Mouse (Mus musculus): ENCODE results near the gene Whrn. TPM values are rescaled to one million over a fixed set of nuclear protein-coding genes. Genes with fewer than 3 reads are reported as not detected.
A peak's percentile ranks its signal among the peaks of the same experiment; 100 is the strongest.

Whrn gene
- total and polyA plus RNA-seq, 2 experiments from 2014 or later: 1.7 to 5.5 TPM

GRCm38 (mm10) chr4:63375367-63375766 is 120.4 kb downstream of the Whrn start:
- Histone ChIP-seq H3K27ac (ENCODE audit: low read depth) (no peak overlapping the region), H3K4me3 (ENCODE audit: low read depth, low read length) (no peak overlapping the region), H3K36me3 (replicated peaks; ENCODE audit: control insufficient read depth, insufficient read depth, low read length) (peaks cover 20% of the 10 kb centered on the region), H3K9ac (replicated peaks; ENCODE audit: low read depth, low read length) (no peak overlapping the region), H3K9me3 (replicated peaks; ENCODE audit: control insufficient read depth, low read length) (no peaks in the 10 kb centered on the region), H3K27me3 (ENCODE audit: control insufficient read depth, insufficient read depth, low read length) (no peaks in the 10 kb centered on the region), H3K4me1 (ENCODE audit: control insufficient read depth, insufficient read depth) (no peaks in the 10 kb centered on the region), H3K4me2 (ENCODE audit: low read depth, low read length) (no peak overlapping the region)
- ATAC-seq (ENCODE audit: insufficient read depth, low read depth) (no peak), DNase-seq (ENCODE audit: low spot score) (no peak)
- whole genome bisulfite sequencing: 67% methylated on average over 1 of the region's 1 CpGs
- TF ChIP-seq EP300 (IDR thresholded peaks at IDR 0.05; ENCODE audit: low read depth) (no peak), CTCF (IDR thresholded peaks at IDR 0.05; ENCODE audit: low read depth) (no peak)

DNA sequence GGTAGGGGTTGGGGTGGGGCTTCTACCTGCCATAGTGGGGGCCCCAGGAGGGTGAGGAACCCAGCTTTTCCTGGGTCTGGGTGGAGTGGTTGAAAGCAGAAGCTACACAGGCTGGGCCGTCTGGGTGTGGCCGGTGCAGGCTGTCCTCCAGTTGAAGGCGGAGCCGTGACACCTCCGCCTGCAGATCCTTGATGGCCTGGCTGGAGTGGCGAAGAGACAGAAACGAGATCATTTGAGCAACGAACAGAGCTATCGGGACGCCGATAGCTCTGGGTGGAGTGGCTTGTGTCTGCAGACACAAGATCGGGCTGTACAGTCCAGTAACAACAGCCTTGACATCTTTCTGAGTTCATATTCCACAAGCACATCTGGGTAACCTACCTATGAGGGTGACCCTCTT is 121.5 kb downstream of the Whrn start:
- no peak for ATAC-seq (ENCODE audit: insufficient read depth, low read depth)
- Histone ChIP-seq H3K36me3 (replicated peaks; ENCODE audit: control insufficient read depth, insufficient read depth, low read length) (peaks cover 20% of the 10 kb centered on the region), H3K27ac (ENCODE audit: low read depth) (no peak overlapping the region), H3K9ac (replicated peaks; ENCODE audit: low read depth, low read length) (no peak overlapping the region), H3K4me1 (ENCODE audit: control insufficient read depth, insufficient read depth) (no peaks in the 10 kb centered on the region), H3K4me2 (ENCODE audit: low read depth, low read length) (no peak overlapping the region), H3K9me3 (replicated peaks; ENCODE audit: control insufficient read depth, low read length) (no peaks in the 10 kb centered on the region), H3K27me3 (ENCODE audit: control insufficient read depth, insufficient read depth, low read length) (no peaks in the 10 kb centered on the region), H3K4me3 (ENCODE audit: low read depth, low read length) (no peak overlapping the region)
- WGBS: 73% methylated on average over 12 of the region's 12 CpGs
- TF ChIP-seq CTCF (IDR thresholded peaks at IDR 0.05; ENCODE audit: low read depth) (no peak), EP300 (IDR thresholded peaks at IDR 0.05; ENCODE audit: low read depth) (no peak)
- no peak for DNase-seq (ENCODE audit: low spot score)

DNA sequence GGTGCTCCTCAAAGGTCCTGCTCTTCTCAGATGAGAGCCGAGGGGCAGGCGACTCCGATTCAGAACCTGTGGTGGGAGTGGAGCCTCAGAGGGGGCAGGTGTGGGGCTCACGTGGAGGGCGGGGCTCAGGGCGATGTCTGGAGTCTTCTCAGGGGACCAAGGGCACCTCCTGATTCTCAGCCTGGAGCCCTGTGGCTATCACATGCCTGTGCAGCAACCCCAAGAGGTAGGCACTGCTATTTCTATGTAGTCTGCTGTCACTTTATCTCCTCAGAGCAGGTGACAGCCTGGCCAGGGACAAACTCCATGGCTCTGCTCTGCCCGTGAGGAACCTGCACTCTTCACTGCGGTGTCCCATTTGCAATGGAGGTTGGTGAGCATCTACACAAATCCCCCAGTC is 122.4 kb downstream of the Whrn start:
- H3K27me3 ChIP-seq (ENCODE audit: control insufficient read depth, insufficient read depth, low read length): no peaks in the 10 kb centered on the region
- no peak overlapping the region for H3K4me3 ChIP-seq (ENCODE audit: low read depth, low read length)
- no peak overlapping the region for H3K27ac ChIP-seq (ENCODE audit: low read depth)
- H3K9ac ChIP-seq (replicated peaks; ENCODE audit: low read depth, low read length): no peak overlapping the region
- no peak overlapping the region for H3K4me2 ChIP-seq (ENCODE audit: low read depth, low read length)
- TF ChIP-seq CTCF (IDR thresholded peaks at IDR 0.05; ENCODE audit: low read depth) (no peak), EP300 (IDR thresholded peaks at IDR 0.05; ENCODE audit: low read depth) (no peak)
- H3K9me3 ChIP-seq (replicated peaks; ENCODE audit: control insufficient read depth, low read length): no peaks in the 10 kb centered on the region
- H3K36me3 ChIP-seq (replicated peaks; ENCODE audit: control insufficient read depth, insufficient read depth, low read length): peaks cover 16% of the 10 kb centered on the region
- ATAC-seq (ENCODE audit: insufficient read depth, low read depth) (no peak), DNase-seq (ENCODE audit: low spot score) (no peak)
- H3K4me1 ChIP-seq (ENCODE audit: control insufficient read depth, insufficient read depth): no peaks in the 10 kb centered on the region
- 86% methylated on average over 8 of the region's 8 CpGs for WGBS

DNA sequence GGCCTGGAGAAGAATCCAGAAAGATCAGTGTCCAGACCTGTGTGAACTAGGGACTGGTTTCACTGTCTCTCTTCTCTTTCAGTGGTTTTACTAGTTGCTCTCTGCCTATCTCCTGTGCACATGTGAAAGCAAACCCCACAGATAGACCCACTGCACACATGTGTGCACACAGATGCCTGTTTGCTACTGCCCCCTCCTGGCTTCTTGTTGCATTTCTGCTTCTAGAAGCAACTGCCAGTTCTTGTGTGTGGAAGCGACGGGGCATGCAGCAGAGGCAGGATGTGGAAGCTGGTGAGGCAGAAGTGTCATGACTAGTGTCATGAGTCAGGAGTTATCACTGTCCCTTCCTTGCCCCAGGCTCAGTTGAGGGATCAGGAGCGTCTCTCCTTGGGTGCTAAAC is 123.9 kb downstream of the Whrn start:
- TF ChIP-seq CTCF (IDR thresholded peaks at IDR 0.05; ENCODE audit: low read depth): peak; percentile 48
- TF ChIP-seq EP300 (IDR thresholded peaks at IDR 0.05; ENCODE audit: low read depth): no peak
- ATAC-seq (ENCODE audit: insufficient read depth, low read depth): no peak

DNA sequence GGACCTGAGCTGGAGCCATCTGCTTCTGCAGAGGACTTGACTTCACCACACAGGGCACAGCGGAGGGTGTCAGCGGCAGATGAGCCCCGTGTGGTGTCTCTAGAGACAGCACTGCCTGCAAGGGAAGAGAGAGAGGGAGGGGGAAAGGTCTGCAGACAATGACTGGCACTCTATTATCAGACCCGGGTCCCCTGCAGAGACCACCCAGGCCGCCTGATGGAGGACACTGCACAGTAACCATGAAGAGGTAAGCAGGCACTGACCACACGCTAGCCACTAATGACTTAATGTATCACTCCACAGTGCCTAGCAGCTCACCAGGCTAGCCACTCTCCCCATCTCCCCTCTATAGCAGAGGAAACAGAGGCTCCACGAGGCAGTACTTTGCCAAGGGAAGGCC is 124.9 kb downstream of the Whrn start:
- DNase-seq (ENCODE audit: low spot score): no peak
- H3K27ac ChIP-seq (ENCODE audit: low read depth): no peak overlapping the region
- TF ChIP-seq CTCF (IDR thresholded peaks at IDR 0.05; ENCODE audit: low read depth) (no peak), EP300 (IDR thresholded peaks at IDR 0.05; ENCODE audit: low read depth) (no peak)
- no peaks in the 10 kb centered on the region for H3K9me3 ChIP-seq (replicated peaks; ENCODE audit: control insufficient read depth, low read length)
- no peak overlapping the region for H3K9ac ChIP-seq (replicated peaks; ENCODE audit: low read depth, low read length)
- H3K4me1 ChIP-seq (ENCODE audit: control insufficient read depth, insufficient read depth): no peaks in the 10 kb centered on the region
- ATAC-seq (ENCODE audit: insufficient read depth, low read depth): no peak
- WGBS: 57% methylated on average over 7 of the region's 7 CpGs
- H3K27me3 ChIP-seq (ENCODE audit: control insufficient read depth, insufficient read depth, low read length): no peaks in the 10 kb centered on the region
- no peak overlapping the region for H3K4me3 ChIP-seq (ENCODE audit: low read depth, low read length)
- H3K4me2 ChIP-seq (ENCODE audit: low read depth, low read length): no peak overlapping the region
- H3K36me3 ChIP-seq (replicated peaks; ENCODE audit: control insufficient read depth, insufficient read depth, low read length): peaks cover 9% of the 10 kb centered on the region; the same call in 1 of the 2 replicates

More for the DNA sequence above, 123.9 kb downstream of the Whrn start:
- 42% methylated on average over 3 of the region's 3 CpGs for WGBS
- Histone ChIP-seq H3K9me3 (replicated peaks; ENCODE audit: control insufficient read depth, low read length) (no peaks in the 10 kb centered on the region), H3K4me3 (ENCODE audit: low read depth, low read length) (no peak overlapping the region), H3K36me3 (replicated peaks; ENCODE audit: control insufficient read depth, insufficient read depth, low read length) (peaks cover 16% of the 10 kb centered on the region), H3K4me1 (ENCODE audit: control insufficient read depth, insufficient read depth) (no peaks in the 10 kb centered on the region), H3K27me3 (ENCODE audit: control insufficient read depth, insufficient read depth, low read length) (no peaks in the 10 kb centered on the region), H3K4me2 (ENCODE audit: low read depth, low read length) (no peak overlapping the region), H3K27ac (ENCODE audit: low read depth) (no peak overlapping the region), H3K9ac (replicated peaks; ENCODE audit: low read depth, low read length) (no peak overlapping the region)
- DNase-seq (ENCODE audit: low spot score): no peak

GRCm38 (mm10) chr4:63368577-63368976 is 127.2 kb downstream of the Whrn start:
- Histone ChIP-seq H3K4me1 (ENCODE audit: control insufficient read depth, insufficient read depth) (no peaks in the 10 kb centered on the region), H3K9ac (replicated peaks; ENCODE audit: low read depth, low read length) (no peak overlapping the region), H3K36me3 (replicated peaks; ENCODE audit: control insufficient read depth, insufficient read depth, low read length) (peaks cover 9% of the 10 kb centered on the region; the same call in 1 of the 2 replicates), H3K4me3 (ENCODE audit: low read depth, low read length) (no peak overlapping the region), H3K27ac (ENCODE audit: low read depth) (no peak overlapping the region), H3K9me3 (replicated peaks; ENCODE audit: control insufficient read depth, low read length) (no peaks in the 10 kb centered on the region), H3K27me3 (ENCODE audit: control insufficient read depth, insufficient read depth, low read length) (no peaks in the 10 kb centered on the region), H3K4me2 (ENCODE audit: low read depth, low read length) (no peak overlapping the region)
- DNase-seq (ENCODE audit: low spot score): peak; percentile 49
- 27% methylated on average over 4 of the region's 4 CpGs for WGBS
- TF ChIP-seq EP300 (IDR thresholded peaks at IDR 0.05; ENCODE audit: low read depth) (no peak), CTCF (IDR thresholded peaks at IDR 0.05; ENCODE audit: low read depth) (peak; percentile 98)
- peak; percentile 54 for ATAC-seq (ENCODE audit: insufficient read depth, low read depth)

Other genes starting within 250 kb of the Whrn start
- gene Orm1, start 151.4 kb downstream of the Whrn start, total RNA-seq (2014; rRNA removed; ENCODE audit: low replicate concordance): not detected in 2 replicates
- not detected in 2 replicates for gene Orm1, start 151.4 kb downstream of the Whrn start, polyA plus RNA-seq (2015; fragmentation: Nextera tagmentation; extraction: Ambion mirVana)
- not detected in 2 replicates for gene Orm3, start 139.8 kb downstream of the Whrn start, total RNA-seq (2014; rRNA removed; ENCODE audit: low replicate concordance)
- not detected in 2 replicates for gene Orm3, start 139.8 kb downstream of the Whrn start, polyA plus RNA-seq (2015; fragmentation: Nextera tagmentation; extraction: Ambion mirVana)
- gene Orm2, start 133.5 kb downstream of the Whrn start, total RNA-seq (2014; rRNA removed; ENCODE audit: low replicate concordance): not detected in 2 replicates
- gene Orm2, start 133.5 kb downstream of the Whrn start, polyA plus RNA-seq (2015; fragmentation: Nextera tagmentation; extraction: Ambion mirVana): not detected in 2 replicates
- gene Akna, start 92.6 kb downstream of the Whrn start, total RNA-seq (2014; rRNA removed; ENCODE audit: low replicate concordance): 4.1 and 5.5 TPM in 2 replicates
- 1.3 and 1.4 TPM in 2 replicates for gene Akna, start 92.6 kb downstream of the Whrn start, polyA plus RNA-seq (2015; fragmentation: Nextera tagmentation; extraction: Ambion mirVana)
- gene Atp6v1g1, start 48.8 kb upstream of the Whrn start, total RNA-seq (2014; rRNA removed; ENCODE audit: low replicate concordance): 120 and 148 TPM in 2 replicates
- 278 and 279 TPM in 2 replicates for gene Atp6v1g1, start 48.8 kb upstream of the Whrn start, polyA plus RNA-seq (2015; fragmentation: Nextera tagmentation; extraction: Ambion mirVana)
- 5.2 and 10.0 TPM in 2 replicates for gene Tmem268, start 62.8 kb upstream of the Whrn start, total RNA-seq (2014; rRNA removed; ENCODE audit: low replicate concordance)
- 4.6 and 4.7 TPM in 2 replicates for gene Tmem268, start 62.8 kb upstream of the Whrn start, polyA plus RNA-seq (2015; fragmentation: Nextera tagmentation; extraction: Ambion mirVana)
- not detected in 2 replicates for gene Gm11213, start 109.3 kb upstream of the Whrn start, total RNA-seq (2014; rRNA removed; ENCODE audit: low replicate concordance)
- not detected in 2 replicates for gene Gm11213, start 109.3 kb upstream of the Whrn start, polyA plus RNA-seq (2015; fragmentation: Nextera tagmentation; extraction: Ambion mirVana)
- not detected in 2 replicates for gene Tex48, start 126.4 kb upstream of the Whrn start, total RNA-seq (2014; rRNA removed; ENCODE audit: low replicate concordance)
- gene Tex48, start 126.4 kb upstream of the Whrn start, polyA plus RNA-seq (2015; fragmentation: Nextera tagmentation; extraction: Ambion mirVana): not detected in 2 replicates
- gene Gm11214, start 167.4 kb upstream of the Whrn start, total RNA-seq (2014; rRNA removed; ENCODE audit: low replicate concordance): not detected in 2 replicates
- gene Gm11214, start 167.4 kb upstream of the Whrn start, polyA plus RNA-seq (2015; fragmentation: Nextera tagmentation; extraction: Ambion mirVana): not detected in 2 replicates
- gene Tnfsf15, start 249.1 kb upstream of the Whrn start, total RNA-seq (2014; rRNA removed; ENCODE audit: low replicate concordance): not detected in 2 replicates
- 0.03 TPM in 1 of 2 replicates, not detected in the other for gene Tnfsf15, start 249.1 kb upstream of the Whrn start, polyA plus RNA-seq (2015; fragmentation: Nextera tagmentation; extraction: Ambion mirVana)